Mouse (Mus musculus) neural tube, embryonic 14.5 days (tissue): ENCODE results near the gene Cfap161. TPM values are rescaled to one million over a fixed set of nuclear protein-coding genes. Genes with fewer than 3 reads are reported as not detected.

ENCODE experiments used
- ATAC-seq: fragments of 200-750 bp; cut with Nextera tagmentation; 2 replicates; pipeline ENCODE4 v1.8.0; 2017; ENCODE audit warnings: low read depth, mild to moderate bottlenecking, moderate TSS enrichment, moderate library complexity
- H3K27ac ChIP-seq: fragments of 300-500 bp; sonication (generic); 2 replicates; pipeline ENCODE4 v1.5.1; 2014; ENCODE audit warnings: low read depth, mild to moderate bottlenecking, control low read depth, low read length, moderate library complexity, mixed read lengths
- H3K27me3 ChIP-seq: fragments of 300-500 bp; sonication (generic); 2 replicates; pipeline ENCODE4 v1.6.1; 2014; ENCODE audit warnings: low read length; ENCODE audit not compliant: control insufficient read depth, insufficient read depth
- H3K36me3 ChIP-seq: fragments of 300-500 bp; sonication (generic); 2 replicates; pipeline ENCODE4 v1.6.1; 2014; ENCODE audit warnings: low read length, mixed read lengths; ENCODE audit not compliant: control insufficient read depth, insufficient read depth
- H3K4me1 ChIP-seq: fragments of 300-500 bp; sonication (generic); 2 replicates; pipeline ENCODE4 v1.6.1; 2014; ENCODE audit warnings: low read length; ENCODE audit not compliant: control insufficient read depth, insufficient read depth
- H3K4me2 ChIP-seq: fragments of 300-500 bp; sonication (generic); 2 replicates; pipeline ENCODE4 v1.6.1; 2014; ENCODE audit warnings: mild to moderate bottlenecking, low read depth, low read length, control low read depth
- H3K4me3 ChIP-seq: fragments of 300-500 bp; sonication (generic); 2 replicates; pipeline ENCODE4 v1.5.1; 2014; ENCODE audit warnings: low read depth, low read length, control low read depth, mixed read lengths
- H3K9ac ChIP-seq: fragments of 300-500 bp; sonication (generic); replicated peaks from 2 replicates; pipeline ENCODE4 v1.6.1; 2014; ENCODE audit warnings: low read depth, mild to moderate bottlenecking, control low read depth, low read length, mixed read lengths
- H3K9me3 ChIP-seq: fragments of 300-500 bp; sonication (generic); 2 replicates; pipeline ENCODE4 v1.6.1; 2016; ENCODE audit warnings: low read length; ENCODE audit not compliant: control insufficient read depth
- WGBS: fragments of 180-500 bp; shearing (Covaris S2); extraction: QIAGEN DNeasy Blood & Tissue Kit; methylation state at CpG from one replicate; pipeline ENCODE4 v1.1.7; 2014; 5-methylcytosine and 5-hydroxymethylcytosine counted together
- polyA plus RNA-seq: library from polyadenylated mRNA; unstranded; fragments of >200 nt; fragmentation: Nextera tagmentation; extraction: Ambion mirVana; gene quantifications from 2 replicates; pipeline ENCODE4 v1.2.1, GENCODE M21; 2014

The Cfap161 gene
- polyA plus RNA-seq, 1 experiment from 2014 or later: 0.80 TPM

DNA sequence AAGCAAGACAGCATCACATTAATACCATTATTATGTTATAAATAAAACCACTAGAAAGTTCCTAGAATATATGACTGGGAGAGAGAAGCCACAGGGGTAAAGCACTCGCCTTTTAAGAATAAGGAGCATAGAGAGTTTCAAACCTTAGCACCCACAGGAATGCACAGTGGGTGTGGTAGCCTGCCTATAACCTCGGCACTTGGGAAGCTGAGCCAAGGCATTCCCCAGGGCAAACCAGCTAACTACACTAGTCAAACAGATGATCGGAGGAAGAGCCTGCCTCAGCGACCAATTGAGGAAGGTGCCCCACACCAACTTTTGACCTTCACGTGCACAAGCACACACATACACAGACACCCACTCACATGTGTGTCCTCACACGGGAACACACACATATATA is 63.4 kb downstream of the Cfap161 start:
- H3K4me2 ChIP-seq: no peak overlapping the region
- 91% methylated on average over 6 of the region's 6 CpGs for WGBS
- no peak overlapping the region for H3K27ac ChIP-seq
- no peaks in the 10 kb centered on the region for H3K27me3 ChIP-seq
- no peak for ATAC-seq
- H3K36me3 ChIP-seq: no peaks in the 10 kb centered on the region
- H3K9ac ChIP-seq: no peak overlapping the region
- no peak overlapping the region for H3K4me3 ChIP-seq
- H3K4me1 ChIP-seq: no peaks in the 10 kb centered on the region
- no peaks in the 10 kb centered on the region for H3K9me3 ChIP-seq

DNA sequence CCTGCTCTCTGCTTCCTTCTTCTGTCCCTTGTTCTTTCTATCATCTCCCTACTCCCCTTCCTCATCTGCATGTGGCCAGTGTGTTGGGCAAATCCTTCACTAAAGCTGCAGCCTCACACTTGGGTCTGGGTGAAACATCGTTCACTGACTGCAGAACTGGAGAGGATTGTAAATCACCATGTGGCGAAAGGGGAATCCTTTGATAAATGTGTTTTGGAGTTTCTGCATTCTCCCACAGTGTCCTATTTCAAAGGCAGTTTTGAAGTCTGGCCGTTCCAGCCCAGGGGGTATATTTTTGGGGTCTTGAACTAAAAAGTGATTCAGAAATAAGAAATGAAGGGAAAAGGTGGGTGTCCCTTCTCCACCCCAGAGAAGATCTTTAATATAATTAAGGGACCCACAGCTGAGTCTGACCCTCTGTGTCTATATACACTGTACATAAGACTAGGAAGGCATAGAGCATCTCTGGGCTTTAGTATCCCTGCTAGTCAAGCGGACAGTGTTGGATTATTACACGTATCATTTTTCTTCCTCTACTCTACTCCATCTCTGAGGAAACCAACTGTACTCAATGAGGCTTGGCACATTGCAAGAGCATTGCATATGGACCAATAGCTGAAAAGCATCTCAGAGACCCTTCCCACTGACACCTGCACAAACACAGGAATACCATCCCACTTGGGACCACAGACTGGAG is 67.6 kb downstream of the Cfap161 start:
- Histone ChIP-seq H3K4me2 (no peak overlapping the region), H3K9ac (no peak overlapping the region), H3K4me3 (no peak overlapping the region), H3K36me3 (no peaks in the 10 kb centered on the region), H3K27ac (no peak overlapping the region), H3K27me3 (no peaks in the 10 kb centered on the region), H3K4me1 (no peaks in the 10 kb centered on the region), H3K9me3 (no peaks in the 10 kb centered on the region)
- no peak for ATAC-seq
- 63% methylated on average over 5 of the region's 5 CpGs for WGBS

DNA sequence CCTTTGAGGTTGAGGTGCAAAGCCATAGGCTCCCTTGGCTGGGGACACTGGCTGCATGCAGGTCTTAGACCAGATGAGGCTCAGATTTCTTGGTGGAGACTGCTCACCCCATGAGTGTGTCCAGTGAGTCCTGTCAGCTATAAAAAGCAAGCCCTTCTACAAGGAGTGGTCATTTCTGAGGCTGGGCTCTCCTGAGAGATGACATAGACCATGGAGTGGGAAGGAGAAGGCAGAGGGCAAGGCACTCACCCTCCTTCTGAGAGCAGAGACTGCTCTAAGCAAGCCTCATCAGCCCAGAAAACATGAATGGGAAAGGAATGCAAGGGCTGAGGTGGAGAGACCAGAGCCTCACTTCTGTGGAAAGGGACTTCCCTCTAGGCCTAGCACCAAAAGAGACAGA is 68.9 kb downstream of the Cfap161 start:
- Histone ChIP-seq H3K9me3 (no peaks in the 10 kb centered on the region), H3K27ac (no peak overlapping the region), H3K36me3 (no peaks in the 10 kb centered on the region), H3K4me2 (no peak overlapping the region), H3K4me1 (no peaks in the 10 kb centered on the region), H3K27me3 (no peaks in the 10 kb centered on the region), H3K9ac (no peak overlapping the region), H3K4me3 (no peak overlapping the region)
- no peak for ATAC-seq

DNA sequence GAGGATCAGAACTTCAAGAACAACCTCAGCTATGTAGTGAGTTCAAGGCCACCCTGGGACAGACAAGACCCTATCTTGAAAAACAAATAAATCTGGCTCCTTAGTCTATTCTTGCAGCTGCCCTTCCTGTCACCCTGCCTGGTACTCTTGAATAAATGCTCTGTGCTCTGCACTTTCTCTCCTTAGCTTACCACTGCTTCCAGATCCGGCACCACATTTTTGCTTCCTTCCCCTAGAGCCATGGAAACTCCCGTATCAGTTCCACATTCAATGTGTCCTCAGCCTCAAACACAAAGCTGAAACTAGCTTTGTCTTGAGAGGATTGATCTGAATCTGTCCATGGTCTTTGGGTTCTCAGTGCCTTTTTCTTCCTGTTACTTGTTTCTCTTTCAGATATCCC is 70.1 kb downstream of the Cfap161 start:
- Histone ChIP-seq H3K27ac (no peak overlapping the region), H3K36me3 (no peaks in the 10 kb centered on the region), H3K4me2 (no peak overlapping the region), H3K9me3 (no peaks in the 10 kb centered on the region), H3K4me1 (no peaks in the 10 kb centered on the region), H3K27me3 (no peaks in the 10 kb centered on the region), H3K9ac (no peak overlapping the region), H3K4me3 (no peak overlapping the region)
- 50% methylated on average over 2 of the region's 2 CpGs for WGBS
- no peak for ATAC-seq

Other genes with a start within 250 kb of the Cfap161 start
- 0.17 and 0.46 TPM in 2 replicates for gene Tmc3, start 210.0 kb downstream of the Cfap161 start, polyA plus RNA-seq
- 3.9 and 5.2 TPM in 2 replicates for gene Stard5, start 162.9 kb downstream of the Cfap161 start, polyA plus RNA-seq
- 0.55 and 0.98 TPM in 2 replicates for gene Il16, start 49.2 kb downstream of the Cfap161 start, polyA plus RNA-seq
- gene Tlnrd1, start 89.4 kb upstream of the Cfap161 start, polyA plus RNA-seq: 9.4 and 12.7 TPM in 2 replicates
- gene Mesd, start 89.6 kb upstream of the Cfap161 start, polyA plus RNA-seq: 51.4 and 55.6 TPM in 2 replicates